Mouse (Mus musculus) CH12.LX (cell line): ENCODE data around the gene Edc3. TPM values are rescaled to one million over a fixed set of nuclear protein-coding genes. Genes with fewer than 3 reads are reported as not detected.

ENCODE experiments used
- DNase-seq: peaks from one replicate; pipeline ENCODE4 v3.0.0-alpha.2; 2013; ENCODE audit errors: extremely low read depth
- H3K27ac ChIP-seq: 2 replicates; pipeline ENCODE4 v1.5.1; 2012; ENCODE audit warnings: low read depth, mild to moderate bottlenecking, control low read depth, moderate library complexity; ENCODE audit not compliant: insufficient read depth
- H3K27me3 ChIP-seq: replicated peaks from 2 replicates; pipeline ENCODE3; 2012; ENCODE audit warnings: inconsistent platforms
- H3K36me3 ChIP-seq, 2 experiments: replicated peaks in 1 of 2; 2 replicates each; pipeline versions ENCODE3 to v1.6.1; 2012; ENCODE audit warnings: inconsistent platforms in 1 of 2, low read length in 1 of 2, mild to moderate bottlenecking in 1 of 2, mixed read lengths in 1 of 2, moderate library complexity in 1 of 2; ENCODE audit not compliant: control insufficient read depth in 1 of 2, insufficient read depth in 1 of 2
- H3K4me1 ChIP-seq, 2 experiments: 2 replicates each; pipeline ENCODE4 v1.6.1; 2012; ENCODE audit warnings: inconsistent platforms in 1 of 2, moderate library complexity in 1 of 2; ENCODE audit not compliant: insufficient read depth in 2 of 2, control insufficient read depth in 1 of 2
- H3K4me2 ChIP-seq: 2 replicates; pipeline ENCODE4 v1.6.1; 2012; ENCODE audit warnings: low read depth, mild to moderate bottlenecking, control low read depth; ENCODE audit not compliant: poor library complexity, insufficient read depth, severe bottlenecking
- H3K4me3 ChIP-seq, 3 experiments: fragments of 150-350 bp in 1 of 3; sonication (generic) in 1 of 3; replicated peaks in 1 of 3; 2 replicates each; pipeline versions ENCODE3 to v1.5.1; 2011 to 2012; ENCODE audit warnings: low read depth in 2 of 3, low read length in 2 of 3, mild to moderate bottlenecking in 2 of 3, moderate library complexity in 2 of 3, control low read depth in 1 of 3, improper control_type of control experiment in 1 of 3, inconsistent platforms in 1 of 3, mixed read lengths in 1 of 3; ENCODE audit not compliant: poor library complexity in 1 of 3
- H3K79me2 ChIP-seq: replicated peaks from 2 replicates; pipeline ENCODE4 v1.6.1; 2012; ENCODE audit warnings: mild to moderate bottlenecking, moderate library complexity; ENCODE audit not compliant: control insufficient read depth, poor library complexity, insufficient read depth, severe bottlenecking; ENCODE audit errors: extremely low read depth
- H3K9ac ChIP-seq: 2 replicates; pipeline ENCODE4 v1.6.1; 2012; ENCODE audit warnings: low read depth, mild to moderate bottlenecking, control low read depth, moderate library complexity; ENCODE audit not compliant: insufficient read depth
- H3K9me3 ChIP-seq: replicated peaks from 2 replicates; pipeline ENCODE3; 2012; ENCODE audit warnings: low read length, inconsistent platforms, mixed read lengths
- CHD1 ChIP-seq: IDR thresholded peaks from 2 replicates; pipeline ENCODE4 v1.6.1; 2012; ENCODE audit warnings: low read depth, low read length, improper control_type of control experiment, inconsistent platforms
- CHD2 ChIP-seq: IDR thresholded peaks from 2 replicates; pipeline ENCODE4 v1.6.1; 2011; ENCODE audit warnings: low read length, improper control_type of control experiment
- CTCF ChIP-seq, 2 experiments: IDR thresholded peaks in 1 of 2; conservative IDR thresholded peaks in 1 of 2; 2 replicates each; pipeline ENCODE4 v1.5.1; 2011 to 2012; ENCODE audit warnings: low read depth in 2 of 2, low read length in 2 of 2, improper control_type of control experiment in 1 of 2, inconsistent platforms in 1 of 2, mild to moderate bottlenecking in 1 of 2, moderate library complexity in 1 of 2
- E2F4 ChIP-seq: IDR thresholded peaks from 2 replicates; pipeline ENCODE4 v1.6.1; 2011; ENCODE audit warnings: low read depth, low read length, improper control_type of control experiment; ENCODE audit not compliant: insufficient replicate concordance
- ELF1 ChIP-seq: IDR thresholded peaks from 2 replicates; pipeline ENCODE4 v1.6.1; 2014; ENCODE audit warnings: low read depth, mild to moderate bottlenecking, inconsistent platforms, low read length, improper control_type of control experiment
- HCFC1 ChIP-seq: IDR thresholded peaks from 2 replicates; pipeline ENCODE4 v1.6.1; 2012; ENCODE audit warnings: low read depth, mild to moderate bottlenecking, inconsistent platforms, low read length, improper control_type of control experiment
- JUND ChIP-seq: conservative IDR thresholded peaks from 2 replicates; pipeline ENCODE4 v1.6.1; 2011; ENCODE audit warnings: low read depth, low read length, improper control_type of control experiment
- KAT2A ChIP-seq: IDR thresholded peaks from 2 replicates; pipeline ENCODE4 v1.6.1; 2012; ENCODE audit warnings: low read length, improper control_type of control experiment, inconsistent platforms; ENCODE audit not compliant: insufficient replicate concordance
- MAFK ChIP-seq: IDR thresholded peaks from 2 replicates; pipeline ENCODE4 v1.6.1; 2011; ENCODE audit warnings: low read length, improper control_type of control experiment; ENCODE audit not compliant: insufficient replicate concordance
- MAX ChIP-seq: IDR thresholded peaks from 2 replicates; pipeline ENCODE4 v1.6.1; 2011; ENCODE audit warnings: low read length, improper control_type of control experiment
- MXI1 ChIP-seq: IDR thresholded peaks from 2 replicates; pipeline ENCODE4 v1.6.1; 2011; ENCODE audit warnings: mild to moderate bottlenecking, low read depth, low read length, improper control_type of control experiment
- MYC ChIP-seq: IDR thresholded peaks from 2 replicates; pipeline ENCODE4 v1.6.1; 2011; ENCODE audit warnings: low read depth, mild to moderate bottlenecking, improper control_type of control experiment, low read length
- NELFE ChIP-seq: IDR thresholded peaks from 2 replicates; pipeline ENCODE4 v1.6.1; 2011; ENCODE audit warnings: low read depth, low read length, improper control_type of control experiment
- POLR2A ChIP-seq: IDR thresholded peaks from 2 replicates; pipeline ENCODE4 v1.6.1; 2011; ENCODE audit warnings: low read depth, mild to moderate bottlenecking, improper control_type of control experiment, low read length
- POLR2AphosphoS2 ChIP-seq: IDR thresholded peaks from 2 replicates; pipeline ENCODE4 v1.6.1; 2011; ENCODE audit warnings: low read depth, low read length, improper control_type of control experiment
- RAD21 ChIP-seq: IDR thresholded peaks from 2 replicates; pipeline ENCODE4 v1.6.1; 2011; ENCODE audit warnings: low read depth, mild to moderate bottlenecking, low read length, improper control_type of control experiment, moderate library complexity
- RCOR1 ChIP-seq: conservative IDR thresholded peaks from 2 replicates; pipeline ENCODE4 v1.6.1; 2012; ENCODE audit warnings: low read depth, mild to moderate bottlenecking, inconsistent platforms, low read length, improper control_type of control experiment
- TBP ChIP-seq: conservative IDR thresholded peaks from 2 replicates; pipeline ENCODE4 v1.6.1; 2011; ENCODE audit warnings: low read depth, low read length, improper control_type of control experiment
- UBTF ChIP-seq: IDR thresholded peaks from 2 replicates; pipeline ENCODE4 v1.6.1; 2012; ENCODE audit warnings: low read depth, mild to moderate bottlenecking, inconsistent platforms, low read length, improper control_type of control experiment, moderate library complexity
- ZC3H11A ChIP-seq: IDR thresholded peaks from 2 replicates; pipeline ENCODE4 v1.6.1; 2012; ENCODE audit warnings: low read depth, mild to moderate bottlenecking, inconsistent platforms, low read length, improper control_type of control experiment
- ZKSCAN1 ChIP-seq: IDR thresholded peaks from 2 replicates; pipeline ENCODE4 v1.6.1; 2012; ENCODE audit warnings: low read depth, inconsistent platforms, low read length, improper control_type of control experiment, borderline replicate concordance
- ZMIZ1 ChIP-seq: IDR thresholded peaks from 2 replicates; pipeline ENCODE4 v1.6.1; 2012; ENCODE audit warnings: low read depth, mild to moderate bottlenecking, inconsistent platforms, low read length, improper control_type of control experiment
- ZNF384 ChIP-seq: IDR thresholded peaks from 2 replicates; pipeline ENCODE4 v1.6.1; 2012; ENCODE audit warnings: low read depth, low read length, improper control_type of control experiment, inconsistent platforms
- dilution Hi-C: fragments of 300-500 bp; cut with MboI; formaldehyde crosslinking; loops from 2 replicates; pipeline ENCODE4 v1.14.3; 2020; ENCODE audit warnings: low sequenced_read_pairs; ENCODE audit not compliant: extremely low pct_unique_long_range_greater_than_20kb, extremely low pct_ligation_motif_present
- in situ Hi-C: fragments of 300-500 bp; cut with MboI; formaldehyde crosslinking; loops from 3 replicates; pipeline ENCODE4 v1.14.3; 2019; ENCODE audit warnings: low sequenced_read_pairs, low pct_ligation_motif_present, low pct_unique_long_range_greater_than_20kb, mixed read lengths
- polyA plus RNA-seq: library from polyadenylated mRNA; unstranded; fragments of >175 nt; gene quantifications from 2 replicates; pipeline ENCODE4 v1.2.1, GENCODE M21; 2012; ENCODE audit warnings: low read depth; ENCODE audit not compliant: insufficient read length
- total RNA-seq, 2 experiments: library from RNA; depleted of rRNA; stranded (reverse); fragments of 300-350 nt in 1 of 2; fragments of >200 nt in 1 of 2; gene quantifications; 2 replicates each; pipeline ENCODE4 v1.2.3; 2012 to 2014

Edc3 gene
- total and polyA plus RNA-seq, 3 experiments: 10.6 to 24.1 (median 13.6) TPM

GRCm38 (mm10) chr9:57666536-57666935 lies 41.8 kb upstream of the Edc3 start:
- no peak for DNase-seq
- Histone ChIP-seq H3K4me3 (no peak overlapping the region), H3K79me2 (no peaks in the 10 kb centered on the region), H3K27ac (no peak overlapping the region), H3K9me3 (peaks cover 3% of the 10 kb centered on the region), H3K4me2 (no peak overlapping the region), H3K27me3 (peaks cover 34% of the 10 kb centered on the region)
- in situ Hi-C loops: loop anchor here (5.0 kb wide), 1 partner anchor 86 kb away; no protein-coding TSS in a partner anchor
- TF ChIP-seq POLR2AphosphoS2 (no peak), JUND (no peak), RAD21 (no peak), UBTF (no peak), ZNF384 (no peak), MYC (no peak), ELF1 (no peak), CHD2 (no peak), ZC3H11A (no peak), HCFC1 (no peak)
- TF ChIP-seq, all 38 proteins: peak for 0
- dilution Hi-C loops: no loop called here
- Histone ChIP-seq H3K36me3 (no peaks in the 10 kb centered on the region), H3K9ac (no peak overlapping the region), H3K4me1 (no peaks in the 10 kb centered on the region; a peak in 1 of 4 replicates)

GRCm38 (mm10) chr9:57667136-57667535 lies 41.2 kb upstream of the Edc3 start:
- Histone ChIP-seq H3K9ac (no peak overlapping the region), H3K27me3 (peaks cover 38% of the 10 kb centered on the region), H3K4me3 (no peak overlapping the region), H3K27ac (no peak overlapping the region), H3K4me2 (no peak overlapping the region), H3K79me2 (no peaks in the 10 kb centered on the region), H3K36me3 (no peaks in the 10 kb centered on the region), H3K9me3 (peaks cover 3% of the 10 kb centered on the region), H3K4me1 (no peaks in the 10 kb centered on the region; a peak in 1 of 4 replicates)
- in situ Hi-C loops (loop anchor here (5.0 kb wide), 1 partner anchor 85 kb away; no protein-coding TSS in a partner anchor), dilution Hi-C loops (no loop called here)
- no peak for DNase-seq
- TF ChIP-seq UBTF (no peak), NELFE (no peak), POLR2A (no peak), KAT2A (no peak), ELF1 (no peak), JUND (no peak), RCOR1 (no peak), ZC3H11A (no peak), MAX (no peak), CTCF (conservative IDR thresholded peaks at IDR 0.05 in 1 of 2, IDR thresholded peaks at IDR 0.05 in 1 of 2; ENCODE audit: low read depth in 2 of 2, low read length in 2 of 2) (no peak), TBP (no peak), ZNF384 (no peak), MXI1 (no peak), CHD2 (no peak), CHD1 (no peak), HCFC1 (no peak), ZMIZ1 (no peak), MAFK (no peak), E2F4 (no peak), ZKSCAN1 (no peak)
